Mouse (Mus musculus) embryo, embryonic 10.5 days (tissue): ENCODE results near the gene Trpv3.

ENCODE experiments used
- DNase-seq: peaks from one replicate; pipeline ENCODE4 v3.0.0-alpha.2; 2015; ENCODE audit warnings: low spot score

Trpv3 gene

DNA sequence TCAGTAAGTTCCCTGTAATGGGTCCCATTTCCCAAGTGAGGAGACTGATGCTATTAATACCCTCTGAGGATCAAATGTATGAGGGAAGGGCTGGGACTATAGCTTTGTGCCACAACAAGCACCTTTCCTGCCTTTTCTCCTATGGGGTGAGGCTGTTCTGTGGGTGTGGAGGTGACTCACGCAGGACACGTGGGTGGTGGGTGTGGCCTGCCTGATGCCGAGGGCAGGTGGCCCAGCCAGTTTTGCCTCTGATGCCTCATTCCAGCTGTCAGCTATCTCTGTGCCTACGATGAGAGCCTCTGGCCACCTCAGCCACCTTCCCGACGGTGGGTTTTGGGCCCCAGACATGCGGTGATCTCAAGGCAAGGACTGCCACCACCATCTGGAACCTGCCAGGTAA lies at the start of gene Trpv3:
Gene Trpv3, plus strand, starts transcription at position 122 of the 400 bp plus-strand sequence.
- no peak for DNase-seq

DNA sequence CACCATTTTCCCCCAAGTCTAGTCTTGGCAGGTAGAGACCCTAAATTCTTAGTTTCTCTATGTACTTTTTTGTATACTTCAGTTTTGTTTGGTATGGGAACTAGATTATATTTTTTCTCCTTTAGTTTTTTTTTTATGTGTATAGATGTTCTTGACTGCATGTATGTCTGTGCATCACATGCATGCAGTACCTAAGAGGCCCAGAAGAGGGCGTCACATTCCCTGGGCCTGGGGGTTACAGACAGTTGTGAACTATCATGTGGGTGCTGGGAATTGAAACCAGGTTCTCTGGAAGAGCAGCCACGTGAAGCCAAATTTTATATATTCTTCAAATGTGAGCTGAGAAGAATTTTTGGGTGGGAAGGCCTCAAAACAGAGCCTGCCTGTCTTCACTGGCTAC lies 47.5 kb upstream of the Trpv3 start:
- no peak for DNase-seq

DNA sequence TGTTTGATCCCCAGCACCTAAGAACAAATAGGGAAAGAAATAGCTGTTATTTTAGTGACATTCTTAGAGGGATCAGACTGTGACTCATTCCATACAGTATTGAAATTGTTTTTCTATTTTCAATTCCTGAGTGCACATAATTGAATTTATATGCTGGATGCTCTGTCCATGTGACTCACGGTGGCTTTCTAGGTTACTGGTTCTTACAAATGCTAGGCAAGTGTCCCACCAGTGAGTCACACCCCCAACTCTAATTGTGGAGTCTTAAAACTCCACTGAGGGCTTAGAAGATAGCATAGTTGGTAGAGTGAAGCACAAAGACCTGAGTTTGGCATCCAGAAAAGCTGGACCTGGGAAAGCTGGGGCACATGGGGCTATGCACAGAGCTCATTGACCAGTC lies 46.5 kb upstream of the Trpv3 start:
- DNase-seq: no peak

DNA sequence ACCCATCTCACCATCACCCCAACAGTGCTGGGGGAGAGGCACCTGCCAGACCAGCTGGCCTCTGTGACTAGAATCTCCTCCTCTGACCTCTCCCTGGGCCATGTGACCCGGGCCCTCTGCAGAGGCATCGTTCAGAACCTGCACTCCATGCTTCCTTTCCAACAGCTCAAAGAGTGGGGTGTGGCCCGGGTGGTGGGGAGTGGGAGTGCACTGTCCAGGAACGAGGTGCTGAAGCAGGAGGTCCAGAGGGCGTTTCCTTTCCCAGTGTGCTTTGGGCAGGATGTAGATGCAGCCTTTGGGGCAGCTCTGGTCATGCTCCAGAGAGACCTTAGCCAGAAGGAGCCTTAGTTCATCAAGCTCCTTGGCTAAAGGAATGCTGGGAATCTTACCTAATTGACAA lies 44.3 kb upstream of the Trpv3 start:
- DNase-seq: no peak

DNA sequence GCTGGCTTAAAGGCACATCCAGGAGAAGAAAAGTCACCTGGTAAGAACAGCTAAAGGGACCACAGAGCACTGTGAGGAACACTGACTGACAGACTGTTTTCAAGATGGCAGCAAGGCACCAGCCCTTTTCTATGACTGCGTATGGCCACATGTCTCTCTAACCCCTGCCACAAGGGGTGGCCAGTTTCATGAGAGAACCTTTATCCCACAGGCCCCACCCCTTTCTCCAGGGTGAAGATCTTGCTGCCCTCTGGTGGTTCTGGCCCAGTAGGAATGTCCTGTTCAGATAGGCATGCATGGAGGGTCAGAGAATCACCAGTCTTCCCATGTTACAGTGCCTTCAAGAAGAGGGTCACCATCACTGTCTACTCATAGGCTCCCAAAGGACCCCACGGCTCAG lies 43.2 kb upstream of the Trpv3 start:
- no peak for DNase-seq

DNA sequence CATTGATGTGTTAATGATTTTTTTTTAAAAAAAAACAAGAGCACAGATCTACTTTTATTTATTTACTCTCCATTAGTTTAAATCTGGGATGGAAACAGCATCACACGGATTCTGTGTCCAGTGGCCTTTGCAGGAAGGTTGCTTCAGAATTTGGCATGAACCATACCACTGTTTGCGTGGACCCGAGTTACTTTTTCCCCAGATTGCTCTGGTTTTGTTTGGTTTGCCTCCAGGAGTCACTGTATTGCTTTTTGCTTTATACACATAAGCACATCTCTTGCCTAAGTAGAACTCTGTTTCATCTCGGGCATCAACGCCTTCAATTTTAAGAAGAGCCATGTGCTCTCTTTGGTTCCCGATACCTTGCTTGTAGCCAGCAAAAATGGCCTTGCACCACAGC lies 41.3 kb upstream of the Trpv3 start:
- no peak for DNase-seq

DNA sequence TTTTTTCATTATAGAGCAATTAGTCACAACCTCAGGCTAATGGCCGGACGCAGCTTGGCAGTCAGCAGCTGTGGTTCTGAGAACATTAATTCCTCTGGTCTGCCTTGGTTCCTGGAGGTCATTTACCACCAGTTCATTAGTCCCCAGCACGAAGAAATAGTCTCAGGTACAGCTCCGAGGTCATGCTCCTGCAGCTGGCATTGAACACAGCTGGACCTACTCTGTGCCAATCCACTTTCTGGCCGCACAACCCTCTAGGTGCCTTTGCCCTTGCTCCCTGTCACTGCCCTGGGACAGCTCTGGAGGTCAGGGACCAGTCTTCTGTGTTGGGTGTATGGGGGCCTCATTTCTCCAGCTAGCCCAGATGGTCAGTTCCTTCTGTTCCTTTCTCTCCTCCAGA lies 38.3 kb upstream of the Trpv3 start:
- no peak for DNase-seq

DNA sequence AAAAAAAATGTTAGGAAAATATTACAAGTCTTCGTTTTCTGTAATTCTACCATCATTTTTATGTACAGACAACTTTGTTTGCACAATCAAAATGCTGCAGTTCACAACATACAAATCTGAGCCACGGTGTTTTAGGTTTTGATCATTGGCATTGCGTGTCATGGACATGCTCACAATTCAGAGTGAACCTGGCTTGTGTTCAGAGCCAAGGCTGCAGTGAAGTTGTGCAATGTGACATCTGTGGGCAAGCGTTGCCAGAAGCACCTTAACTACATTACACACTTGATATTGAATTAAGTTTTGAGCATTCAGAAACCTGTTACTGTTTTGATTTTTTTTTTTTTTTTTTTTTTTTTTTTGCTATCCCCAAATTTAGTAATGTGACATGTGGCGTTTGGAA lies 37.1 kb upstream of the Trpv3 start:
- DNase-seq: no peak

DNA sequence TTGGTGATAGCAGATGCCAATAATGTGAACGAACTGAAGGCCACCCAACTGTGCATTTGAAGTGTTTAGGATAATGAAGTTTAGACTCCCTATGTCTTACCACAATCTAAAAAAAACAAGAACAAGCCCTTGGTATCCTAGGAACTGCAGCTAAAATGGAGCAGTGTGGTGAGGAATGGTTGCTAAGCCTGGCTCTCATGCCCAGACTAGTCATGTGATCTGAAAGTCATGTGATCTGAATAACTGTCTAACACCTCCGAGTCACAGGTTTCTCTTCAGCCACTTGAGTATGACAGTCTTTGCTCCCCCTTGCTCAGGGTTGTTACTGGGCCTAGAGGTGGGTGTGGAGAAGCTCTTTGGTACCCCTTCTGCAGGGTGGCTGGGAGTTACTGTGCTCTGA lies 34.7 kb upstream of the Trpv3 start:
- no peak for DNase-seq

DNA sequence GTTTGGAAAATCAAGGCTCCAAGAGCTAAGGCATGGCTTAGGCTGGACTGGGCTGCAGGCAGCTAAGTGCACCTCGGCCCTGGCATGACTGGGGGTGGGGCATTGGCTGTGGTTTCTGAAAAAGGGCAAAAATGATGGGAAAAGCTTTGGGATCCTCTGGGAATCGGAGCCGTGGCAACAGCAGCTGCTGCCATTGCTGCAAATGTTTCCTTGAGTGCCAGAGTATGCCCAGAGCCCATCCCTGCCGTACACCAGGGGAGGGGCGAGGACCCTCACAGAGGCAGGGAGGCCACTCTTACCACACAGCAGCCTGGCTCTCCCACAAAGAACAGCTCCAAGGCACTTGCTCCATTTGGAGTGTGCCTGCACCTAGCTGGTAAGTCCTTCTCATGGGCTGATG lies 33.2 kb upstream of the Trpv3 start, which contains the start of gene Trpv1:
Gene Trpv1, plus strand, starts transcription at position 301 of the 400 bp plus-strand sequence.
- DNase-seq: no peak

DNA sequence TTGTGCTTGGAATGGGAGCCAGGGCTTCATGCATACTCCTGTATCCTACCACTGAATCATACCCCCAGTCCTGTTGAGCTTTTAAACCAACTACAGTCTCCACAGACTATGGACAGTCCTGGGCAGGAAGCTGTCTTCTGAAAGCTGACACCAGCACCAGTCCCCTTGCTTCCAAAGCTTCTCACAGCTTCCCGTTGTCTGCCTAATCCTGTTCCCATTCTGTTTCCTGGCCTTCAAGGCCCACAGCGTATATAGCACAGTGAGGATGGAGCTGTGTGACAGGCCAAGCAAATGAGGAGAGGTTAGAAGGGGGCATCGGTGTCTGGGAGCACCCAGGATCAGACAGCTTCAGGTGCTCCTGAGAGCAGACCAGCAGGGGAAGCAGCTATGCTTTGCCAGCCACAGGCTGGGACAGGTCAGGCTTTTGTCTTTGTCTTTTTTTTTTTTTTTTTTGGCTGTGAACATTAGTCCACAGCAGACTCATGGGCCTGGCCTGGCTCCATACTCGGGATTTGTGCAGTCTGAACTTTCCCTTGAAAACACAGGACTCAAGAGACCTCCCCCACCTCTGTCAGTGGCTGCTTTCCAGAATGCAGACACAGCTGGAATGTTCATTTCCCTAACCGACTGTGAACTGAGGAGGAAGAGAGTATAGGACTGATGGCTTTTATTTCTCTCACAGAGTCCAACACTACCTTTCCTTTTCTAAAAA lies 31.0 kb upstream of the Trpv3 start:
- DNase-seq: peak; percentile 5

DNA sequence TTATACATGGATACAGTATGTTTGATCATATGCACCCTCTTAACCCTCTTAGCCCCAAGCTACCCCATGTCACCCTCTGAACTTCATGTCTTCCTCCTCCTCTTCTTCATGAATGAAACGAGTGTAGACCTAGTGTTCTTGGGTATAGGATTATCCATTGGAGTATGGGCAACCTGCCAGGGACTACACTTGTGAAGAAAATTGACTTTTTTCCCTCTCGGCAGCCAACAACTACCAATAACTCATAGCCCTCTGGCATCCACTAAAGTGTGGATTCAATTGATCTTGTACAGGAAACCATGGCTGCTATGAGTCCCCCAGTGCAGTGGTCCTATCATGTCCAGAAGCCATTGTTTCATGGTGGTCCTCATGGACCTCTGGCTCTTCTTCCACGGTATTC lies 30.5 kb upstream of the Trpv3 start:
- no peak for DNase-seq

DNA sequence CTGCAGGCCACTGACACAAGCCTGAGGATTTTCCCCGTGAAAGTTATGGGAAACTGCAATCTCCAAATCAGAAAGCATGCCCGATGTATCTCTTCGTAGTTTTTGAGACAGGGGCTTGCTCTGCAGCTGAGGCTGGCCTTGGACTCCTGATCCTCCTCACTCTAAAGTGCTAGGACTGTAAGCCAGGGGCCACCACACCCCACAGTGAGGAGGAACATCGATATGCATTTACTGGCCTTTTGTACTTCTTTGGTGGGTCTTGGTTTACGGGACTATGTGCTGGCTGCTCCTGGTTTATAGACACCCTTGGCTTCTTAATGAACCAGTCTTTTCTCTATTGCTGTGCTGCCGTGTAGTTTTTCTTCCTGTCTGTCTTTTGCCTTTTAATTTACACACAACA lies 25.0 kb upstream of the Trpv3 start:
- DNase-seq: no peak

DNA sequence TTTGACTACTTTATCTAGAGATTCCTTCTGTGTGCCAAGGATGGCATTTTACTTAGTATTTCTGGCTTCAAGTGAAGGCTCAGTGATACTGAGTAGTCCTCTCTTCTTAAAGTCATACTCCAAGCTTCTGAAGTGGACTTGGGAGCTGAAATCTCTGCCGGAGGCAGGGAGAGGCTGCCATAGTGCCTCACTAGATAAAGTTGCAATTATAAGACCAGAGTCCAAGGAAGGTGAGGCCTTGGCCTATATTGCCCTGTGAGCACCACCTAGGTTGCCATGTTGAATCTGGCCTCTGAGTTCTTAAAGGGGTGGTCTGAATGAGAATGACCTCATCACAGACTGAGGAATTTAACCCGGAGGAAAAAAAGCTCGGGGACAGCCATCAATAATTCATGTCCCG lies 24.4 kb upstream of the Trpv3 start:
- no peak for DNase-seq

DNA sequence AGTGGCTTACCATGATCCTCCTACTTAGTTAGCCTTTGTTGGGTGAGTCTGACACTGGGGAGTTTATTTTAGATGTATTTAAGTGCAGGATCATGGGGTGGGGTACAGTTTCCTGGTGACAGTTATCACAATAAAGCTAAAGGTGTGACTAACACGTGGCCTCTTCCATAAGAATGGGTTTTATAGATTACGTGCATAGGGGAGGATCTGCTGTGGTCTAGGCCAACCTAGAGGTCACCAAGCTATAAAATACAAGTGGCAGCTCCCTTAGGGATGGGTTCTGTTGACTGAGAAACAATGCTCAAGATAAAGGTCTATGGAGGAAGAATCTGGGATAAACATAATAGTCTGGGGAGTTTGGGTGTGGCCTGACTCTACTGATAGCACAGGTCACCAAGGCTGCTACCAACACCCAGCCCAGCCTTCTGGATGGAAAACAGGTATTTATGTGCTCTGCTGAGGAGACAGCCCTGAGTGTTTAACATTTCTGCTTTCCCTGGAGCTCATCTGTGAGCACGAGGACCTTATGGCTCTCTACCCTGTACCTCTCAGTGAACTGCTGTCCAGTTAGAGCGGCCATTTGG lies 9.7 kb upstream of the Trpv3 start:
- no peak for DNase-seq

DNA sequence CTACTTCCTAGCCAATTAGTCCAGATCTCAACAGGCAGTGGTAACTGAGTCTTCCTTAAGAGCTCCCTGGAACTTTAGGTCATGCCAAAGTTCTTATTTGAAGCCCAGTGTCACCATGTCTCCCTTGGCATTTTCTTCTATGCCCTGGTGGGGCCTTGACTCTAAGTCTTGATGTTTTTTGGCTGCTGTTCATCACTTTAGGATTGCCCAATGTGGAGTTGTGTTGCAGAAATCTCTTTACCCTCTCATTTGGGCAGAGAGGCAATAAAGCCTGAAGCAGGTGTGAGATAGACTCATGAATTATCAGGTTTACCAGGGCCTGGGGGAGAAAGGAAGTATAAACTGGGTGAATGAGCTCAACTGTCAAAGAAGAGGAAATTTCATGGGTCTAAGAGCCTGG lies 8.5 kb upstream of the Trpv3 start:
- DNase-seq: no peak

DNA sequence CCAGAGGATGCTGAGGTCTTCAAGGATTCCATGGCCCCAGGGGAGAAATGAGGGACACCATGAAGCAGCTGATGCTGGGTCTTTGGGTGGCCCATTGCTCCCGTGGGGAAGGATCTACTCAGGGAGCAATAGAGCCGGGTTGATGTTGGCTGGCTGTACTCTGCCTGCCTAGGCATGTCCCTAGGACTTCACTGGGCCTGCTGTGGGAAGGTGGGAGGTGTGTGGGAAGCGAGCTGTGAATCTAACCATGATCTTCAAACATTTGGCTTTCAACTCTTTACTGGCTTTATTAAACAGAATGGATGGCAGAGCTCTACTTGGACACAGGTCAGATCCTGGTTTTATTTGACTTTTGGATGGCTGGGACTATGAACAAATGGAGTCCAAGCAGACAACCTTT lies 6.7 kb upstream of the Trpv3 start:
- no peak for DNase-seq

DNA sequence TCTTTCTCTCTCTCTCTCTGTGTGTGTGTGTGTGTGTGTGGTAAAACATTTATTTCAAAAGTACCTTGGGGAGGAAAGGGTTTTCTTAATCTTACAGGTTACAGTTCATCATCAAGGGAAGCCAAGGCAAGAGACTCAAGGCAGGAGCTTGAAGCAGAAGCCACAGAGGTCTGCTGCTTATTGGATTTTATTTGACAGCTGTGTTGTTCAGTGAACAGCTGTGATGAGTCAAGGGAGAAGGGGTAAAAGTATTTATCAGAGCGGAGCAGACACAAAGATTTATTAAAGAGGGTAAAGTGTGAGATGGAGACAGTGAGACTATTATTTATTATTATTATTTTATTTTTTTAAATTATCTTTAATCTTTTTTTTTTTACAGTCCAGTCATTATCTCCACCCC lies 5.8 kb upstream of the Trpv3 start:
- no peak for DNase-seq

DNA sequence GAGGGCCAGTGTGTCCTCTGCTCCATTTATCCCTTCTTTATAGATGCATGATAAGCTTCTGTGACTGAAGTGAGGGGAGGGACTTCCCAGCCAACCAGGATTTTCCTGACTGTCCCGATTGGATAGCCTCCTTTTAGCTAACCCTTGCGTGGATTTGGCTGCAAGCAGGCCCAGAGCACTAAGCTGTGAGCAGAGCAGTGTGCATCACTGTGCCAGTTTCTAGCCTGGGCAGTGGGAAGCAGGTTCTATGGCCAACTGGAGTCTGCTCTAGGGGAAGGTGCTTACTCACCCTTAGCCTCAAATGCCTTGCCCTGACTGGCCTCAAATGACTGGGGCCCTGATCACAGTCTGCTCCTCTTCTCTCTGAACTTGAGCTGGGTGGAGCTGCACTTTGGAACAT lies 7.6 kb downstream of the Trpv3 start:
- no peak for DNase-seq

DNA sequence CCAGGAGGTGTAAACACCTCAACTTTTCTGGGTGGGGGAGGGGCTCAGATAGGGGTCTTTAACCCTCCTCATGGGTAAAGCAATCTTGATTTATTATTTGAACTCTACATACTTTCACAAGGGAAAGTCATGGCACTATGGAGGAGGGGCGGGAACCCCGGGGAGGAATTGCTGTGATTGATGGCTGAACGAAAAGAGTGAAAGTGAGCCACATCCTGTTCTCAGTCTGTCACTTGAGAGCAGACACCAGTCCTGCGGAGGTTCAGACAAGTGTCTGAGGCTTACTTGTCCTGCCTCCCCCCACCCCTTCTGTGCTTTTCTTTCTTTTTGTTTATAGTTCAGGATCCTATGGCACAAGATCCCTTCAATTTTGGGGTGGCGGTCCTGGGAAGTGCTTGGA lies 13.5 kb downstream of the Trpv3 start:
- DNase-seq: peak; percentile 28

DNA sequence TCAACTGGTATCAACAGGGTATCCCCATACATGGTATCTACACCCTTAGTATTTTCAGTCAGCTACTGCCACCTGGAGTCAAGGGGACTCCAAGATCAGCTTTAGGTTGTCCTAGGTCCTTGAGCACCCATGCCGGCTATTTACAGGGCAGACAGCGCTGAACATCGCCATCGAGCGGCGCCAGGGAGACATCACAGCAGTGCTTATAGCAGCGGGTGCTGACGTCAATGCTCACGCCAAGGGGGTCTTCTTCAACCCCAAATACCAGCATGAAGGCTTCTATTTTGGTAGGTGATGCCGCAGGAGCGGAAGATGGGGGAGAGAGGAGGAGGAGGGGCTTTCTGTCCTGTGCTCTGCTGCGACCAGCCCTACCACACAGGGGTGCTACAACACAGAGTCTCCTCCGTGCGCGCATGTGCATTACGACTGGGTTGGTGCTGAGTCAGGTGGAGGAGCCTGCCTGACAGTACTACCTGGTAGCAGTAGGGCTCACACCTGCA lies 14.4 kb downstream of the Trpv3 start:
- peak; percentile 70 for DNase-seq

DNA sequence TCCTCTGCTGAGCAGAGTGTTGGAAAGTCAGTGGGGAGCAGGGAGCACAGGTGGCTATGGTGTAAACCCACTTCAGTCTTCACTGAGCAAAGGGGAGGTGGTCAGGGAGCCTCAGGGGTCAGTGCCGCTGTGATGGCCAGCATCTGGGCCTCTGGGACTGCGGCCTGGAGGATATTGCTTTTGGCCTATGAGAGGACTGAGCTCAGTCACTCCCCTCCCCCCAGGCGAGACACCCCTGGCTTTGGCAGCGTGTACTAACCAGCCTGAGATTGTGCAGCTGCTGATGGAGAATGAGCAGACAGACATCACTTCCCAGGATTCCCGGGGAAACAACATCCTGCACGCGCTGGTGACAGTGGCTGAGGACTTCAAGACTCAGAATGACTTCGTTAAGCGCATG lies 16.2 kb downstream of the Trpv3 start:
- DNase-seq: no peak

DNA sequence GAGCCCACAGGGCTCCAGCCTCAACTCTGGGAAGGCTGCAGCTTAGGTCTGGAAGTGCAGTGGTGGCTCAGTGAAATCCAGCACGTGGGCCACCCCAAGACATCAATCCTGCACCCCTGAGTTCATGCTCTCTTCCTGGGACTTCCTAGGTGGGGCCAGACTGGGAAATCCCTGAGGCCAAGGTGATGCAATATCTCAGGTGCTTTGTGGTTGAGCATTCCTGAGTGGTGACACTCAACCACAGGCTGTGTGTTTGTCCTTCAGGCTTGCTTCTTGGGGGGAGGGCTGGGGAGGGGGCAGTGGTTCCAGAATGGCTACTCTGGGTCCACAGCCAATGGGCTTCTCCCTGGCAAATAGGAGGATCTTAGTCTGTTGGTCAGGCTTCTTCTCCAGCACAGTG lies 16.7 kb downstream of the Trpv3 start:
- no peak for DNase-seq

DNA sequence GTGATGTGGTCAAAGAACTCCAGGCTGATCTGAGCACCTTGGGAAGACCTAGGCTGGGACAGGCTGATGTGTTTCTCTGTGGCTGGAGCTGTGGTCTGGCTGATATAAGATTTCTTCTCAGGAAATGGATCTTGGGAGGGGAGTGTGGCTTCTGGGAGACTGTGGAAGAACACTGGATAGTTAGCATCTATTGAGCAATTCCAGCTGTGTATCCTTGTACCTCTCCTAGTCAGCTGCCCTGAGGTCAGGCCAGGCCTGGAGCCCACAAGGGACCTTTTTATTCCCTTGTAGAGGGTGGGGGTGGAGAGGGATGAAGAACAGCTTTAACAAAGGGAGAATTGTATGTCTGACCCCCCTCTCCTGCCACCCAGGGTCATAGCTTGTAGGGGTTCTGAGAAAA lies 17.2 kb downstream of the Trpv3 start:
- DNase-seq: peak; percentile 23
